Mouse (Mus musculus): ENCODE measurements around the gene Rnf186. TPM values are rescaled to one million over a fixed set of nuclear protein-coding genes. Genes with fewer than 3 reads are reported as not detected.

The Rnf186 gene
- 219 and 382 TPM in 2 replicates for polyA plus RNA-seq (2012; rRNA removed)

DNA sequence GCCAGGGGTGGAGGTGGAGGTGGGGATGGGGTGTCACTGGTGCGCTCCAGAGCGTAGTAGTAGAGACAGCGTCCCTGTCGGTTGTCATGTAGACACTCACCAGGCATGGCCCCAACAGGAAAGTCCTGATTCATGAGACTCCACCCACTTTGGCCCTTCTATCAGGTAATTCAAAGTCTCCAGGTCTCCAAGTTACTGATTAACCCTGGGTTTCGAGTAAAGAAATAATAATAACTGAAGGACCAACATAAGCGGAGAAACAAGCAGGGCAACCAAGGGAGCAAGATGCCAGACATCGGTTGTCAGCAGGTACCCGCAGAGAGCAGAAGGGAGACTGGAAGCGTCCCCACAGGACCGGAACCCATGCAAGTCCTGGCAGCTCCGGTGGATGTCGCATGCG lies at the start of gene Rnf186:
TSS of gene Rnf186 (plus strand) at position 247 of the 400 bp plus-strand sequence.
- DNase-seq (ENCODE audit: low read depth, low spot score): peak; percentile 99

DNA sequence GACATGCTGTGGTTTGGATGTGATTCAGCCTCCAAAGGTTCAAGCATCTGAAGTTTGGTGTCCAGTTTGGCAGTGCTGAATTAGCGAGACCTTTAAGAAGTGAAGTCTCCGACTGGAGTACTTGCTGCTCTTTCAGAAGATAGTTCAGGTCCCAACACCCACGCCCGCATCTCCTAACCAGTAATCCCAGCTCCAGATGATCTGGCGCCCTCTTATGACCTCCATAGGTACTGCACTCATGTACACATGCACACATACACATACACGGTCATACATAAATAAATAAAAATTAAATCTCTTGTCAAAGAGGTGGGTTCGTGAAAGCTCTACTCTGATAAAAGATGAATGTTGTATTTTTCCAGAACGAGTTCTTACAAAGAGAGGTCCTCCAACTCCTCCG lies 49.6 kb upstream of the Rnf186 start:
- WGBS: 88% methylated on average over 9 of the region's 9 CpGs
- DNase-seq (ENCODE audit: low read depth, low spot score): no peak

More for the DNA sequence above, at the start of gene Rnf186:
- WGBS: 35% methylated on average over 13 of the region's 13 CpGs

DNA sequence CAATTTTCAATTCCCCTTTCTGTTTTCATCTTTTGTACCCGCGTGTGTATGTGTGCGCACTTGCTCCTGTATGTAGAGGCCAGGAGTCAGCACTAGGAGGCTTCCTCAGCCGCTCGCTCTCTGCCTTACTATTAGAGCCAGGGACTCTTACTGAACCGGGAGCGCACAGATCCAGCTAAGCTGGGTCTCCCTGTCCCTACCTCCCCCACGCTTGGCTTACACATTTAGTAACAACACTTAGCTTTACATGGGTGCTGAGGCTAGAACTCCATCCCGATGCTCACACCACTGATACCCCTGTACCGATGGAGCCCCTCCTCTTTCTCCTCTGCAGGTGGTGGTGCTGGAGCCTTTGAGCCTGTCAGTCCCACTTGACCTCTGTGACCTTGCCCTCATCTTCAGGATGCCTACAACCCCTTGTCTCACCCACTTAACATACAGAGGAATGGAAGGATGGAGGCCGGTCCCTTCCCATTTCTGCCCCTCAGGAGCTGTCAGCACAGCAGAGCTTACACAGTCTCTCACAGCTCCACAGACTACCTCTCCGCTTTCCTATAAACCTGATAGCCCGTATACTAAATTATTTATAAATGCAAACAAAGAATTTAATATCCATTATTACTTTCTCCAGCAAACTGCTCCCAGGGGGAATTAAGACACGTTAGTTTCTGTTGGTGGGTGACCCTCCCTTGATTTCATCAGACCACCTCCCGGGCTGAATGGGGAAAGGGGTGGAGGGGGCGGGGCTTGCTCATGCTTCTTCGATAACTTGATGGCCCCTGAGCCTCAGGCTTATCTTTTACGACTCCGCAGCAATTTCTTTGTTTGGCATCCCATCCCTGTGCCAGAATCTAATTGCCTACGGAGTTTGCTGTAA lies 45.4 kb upstream of the Rnf186 start:
- WGBS: 35% methylated on average over 20 of the region's 20 CpGs
- DNase-seq (ENCODE audit: low read depth, low spot score): no peak

DNA sequence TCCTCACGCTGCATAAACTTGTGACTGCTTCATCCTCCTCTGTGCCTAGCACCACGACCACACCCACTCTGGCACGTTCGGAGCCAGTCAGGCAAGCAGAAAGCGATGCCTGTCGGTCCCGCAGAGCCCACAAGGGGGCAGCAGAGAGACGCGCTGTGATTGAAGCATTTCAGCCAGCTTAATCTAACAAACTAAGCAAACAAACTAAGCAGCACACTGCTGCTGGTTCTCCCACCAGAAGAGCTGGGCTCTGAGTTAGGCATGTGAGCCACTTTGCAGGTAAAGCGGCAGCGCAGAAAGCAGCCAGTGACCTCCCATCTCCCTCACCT lies 44.8 kb upstream of the Rnf186 start:
- under 1% methylated on average over 11 of the region's 11 CpGs for WGBS
- peak; percentile 98 for DNase-seq (ENCODE audit: low read depth, low spot score)

DNA sequence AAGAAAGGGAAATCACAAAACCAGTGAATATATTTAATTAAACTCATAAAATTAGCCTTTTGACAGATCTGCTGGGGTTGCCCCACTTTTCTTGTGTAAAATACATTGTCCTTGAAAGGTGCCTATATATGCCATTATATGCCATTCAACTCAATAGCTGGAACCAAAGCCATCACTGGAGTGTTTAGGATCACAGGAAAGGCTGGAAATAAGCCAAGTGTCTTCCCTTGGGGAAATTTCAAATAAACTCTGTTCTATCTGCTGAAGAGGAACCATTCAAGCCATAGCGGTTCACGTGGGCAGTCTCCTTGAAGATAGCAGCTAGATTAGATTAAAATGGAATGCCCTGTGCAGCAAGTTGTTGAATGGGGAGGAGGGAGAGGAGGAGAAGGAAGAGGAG lies 41.4 kb upstream of the Rnf186 start:
- WGBS: 62% methylated on average over 2 of the region's 2 CpGs

DNA sequence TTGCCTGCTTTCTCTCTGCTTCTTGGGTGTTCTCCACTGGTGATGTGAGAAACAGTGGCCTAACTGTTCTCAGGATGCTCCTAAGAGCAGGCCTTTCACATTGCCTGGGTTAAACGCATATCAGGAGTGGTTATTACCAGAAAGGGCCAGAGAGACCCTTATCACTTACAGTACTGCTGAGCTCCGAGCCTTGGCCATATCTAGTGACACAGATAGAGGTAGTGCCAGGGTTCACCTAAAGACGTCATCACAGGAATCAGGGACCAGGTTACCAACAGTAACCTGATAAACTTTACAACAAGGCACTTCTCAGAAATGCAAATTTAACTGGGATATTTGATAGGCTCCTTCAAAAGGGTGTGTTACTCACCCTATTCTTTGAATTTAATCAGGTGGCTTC lies 33.0 kb upstream of the Rnf186 start:
- no peak for DNase-seq (ENCODE audit: low read depth, low spot score)
- WGBS: 34% methylated on average over 3 of the region's 3 CpGs

More for the DNA sequence above, 41.4 kb upstream of the Rnf186 start:
- no peak for DNase-seq (ENCODE audit: low read depth, low spot score)

DNA sequence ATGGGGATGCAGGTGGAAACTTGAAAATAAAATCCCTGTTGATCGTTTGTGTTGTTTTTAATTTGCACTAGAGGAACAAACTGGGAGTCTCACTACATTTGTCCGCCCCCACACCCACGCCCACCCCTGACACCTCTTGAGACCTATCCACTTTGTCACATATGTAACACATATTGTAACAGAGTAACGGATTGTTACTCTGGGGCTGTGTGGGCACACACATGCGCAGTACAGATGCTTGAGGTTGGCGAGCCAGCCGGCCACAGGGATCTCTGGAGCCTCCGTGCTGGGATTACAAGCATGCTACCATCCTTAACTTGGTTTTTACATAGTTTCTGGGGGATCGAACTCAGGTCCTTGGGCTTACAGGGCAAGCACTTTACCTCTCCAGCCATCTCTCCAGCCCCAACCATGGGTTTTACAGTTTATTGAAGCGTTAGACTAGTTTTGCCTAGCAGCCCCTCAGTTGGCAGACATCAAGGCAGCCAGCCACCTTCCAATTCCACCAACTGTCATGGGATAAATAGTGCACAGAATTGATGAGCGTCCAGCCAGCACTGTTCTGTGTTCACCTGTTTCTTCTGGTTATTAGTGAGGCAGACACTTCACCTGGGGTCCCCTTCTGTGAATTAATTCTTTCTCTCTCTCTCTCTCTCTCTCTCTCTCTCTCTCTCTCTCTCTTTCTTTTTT lies 32.3 kb upstream of the Rnf186 start:
- 88% methylated on average over 11 of the region's 11 CpGs for WGBS
- DNase-seq (ENCODE audit: low read depth, low spot score): no peak

DNA sequence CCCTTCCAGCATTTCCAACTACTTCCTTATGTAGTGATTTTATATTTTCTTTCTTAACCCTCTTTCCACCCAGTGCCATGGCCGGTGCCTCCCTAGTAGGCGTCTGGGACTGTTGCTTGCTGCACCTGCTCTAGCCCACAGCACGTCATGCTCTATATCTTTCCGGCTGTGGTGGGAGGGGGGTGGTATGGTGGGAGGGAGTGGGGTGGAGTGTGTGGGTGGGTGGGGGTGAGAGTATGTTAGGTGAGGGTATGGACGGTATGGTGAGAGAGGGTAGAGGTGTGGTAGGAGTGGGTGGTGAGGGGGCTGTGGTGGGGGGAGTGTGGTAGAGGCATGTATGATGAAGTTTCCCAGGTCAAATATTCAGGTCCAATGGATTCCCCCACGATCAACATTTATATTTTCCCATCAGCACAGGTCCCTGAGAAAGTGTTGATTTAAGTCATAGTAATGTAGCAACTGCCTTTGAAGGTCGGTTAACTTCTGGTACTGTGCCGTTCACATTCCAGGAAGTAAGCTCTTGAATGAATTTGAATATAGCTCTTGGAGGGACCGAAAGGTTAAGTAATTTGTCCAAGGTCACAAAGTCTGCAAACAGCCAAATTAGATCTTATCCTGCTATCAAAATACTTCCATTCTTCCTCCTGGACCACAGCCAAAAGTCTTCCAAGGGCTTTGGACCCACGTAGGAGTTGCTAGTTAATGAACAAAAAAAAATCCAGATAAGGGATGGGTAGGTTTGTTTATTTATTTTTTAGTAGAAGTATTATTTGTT lies 28.2 kb upstream of the Rnf186 start:
- peak; percentile 96 for DNase-seq (ENCODE audit: low read depth, low spot score)
- WGBS: 20% methylated on average over 10 of the region's 10 CpGs

DNA sequence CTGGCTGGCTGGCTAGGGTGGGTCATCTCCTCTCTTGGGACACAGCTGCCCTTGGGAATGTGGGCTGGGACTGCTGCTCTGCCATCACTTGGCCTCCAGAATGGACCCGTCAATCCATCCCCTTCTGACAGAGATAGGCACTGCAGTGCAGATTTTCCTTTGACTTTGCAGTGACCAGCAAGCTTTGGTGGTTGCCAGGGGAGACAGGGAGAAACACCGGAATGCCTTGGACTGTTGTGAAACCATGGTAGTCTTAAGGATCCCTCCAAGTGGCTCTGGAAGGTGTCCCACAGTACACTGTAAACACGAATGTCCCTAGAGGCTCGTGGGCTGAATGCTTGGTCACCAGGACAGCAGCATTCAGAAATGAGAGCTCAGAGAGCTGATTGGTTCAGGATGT lies 27.4 kb upstream of the Rnf186 start:
- 14% methylated on average over 4 of the region's 4 CpGs for WGBS
- DNase-seq (ENCODE audit: low read depth, low spot score): no peak

DNA sequence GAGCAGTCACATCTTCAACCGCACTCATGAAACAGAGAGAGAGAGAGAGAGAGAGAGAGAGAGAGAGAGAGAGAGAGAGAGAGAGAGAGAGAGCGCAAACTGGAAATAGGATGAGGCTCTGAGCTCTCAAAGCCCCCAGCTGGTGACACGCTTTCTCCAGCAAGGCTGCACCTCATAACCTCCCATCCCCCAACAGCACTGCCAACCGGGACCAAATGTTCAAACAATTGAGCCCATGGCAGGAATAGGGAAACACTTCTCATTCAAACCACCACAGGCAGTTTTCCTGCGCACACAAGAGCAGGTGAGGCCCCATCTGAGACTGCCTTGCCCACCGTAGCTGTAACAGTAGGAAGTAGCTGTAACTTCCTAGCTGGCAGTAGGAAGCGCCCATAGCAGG lies 25.5 kb upstream of the Rnf186 start:
- WGBS: 16% methylated on average over 7 of the region's 7 CpGs
- no peak for DNase-seq (ENCODE audit: low read depth, low spot score)

DNA sequence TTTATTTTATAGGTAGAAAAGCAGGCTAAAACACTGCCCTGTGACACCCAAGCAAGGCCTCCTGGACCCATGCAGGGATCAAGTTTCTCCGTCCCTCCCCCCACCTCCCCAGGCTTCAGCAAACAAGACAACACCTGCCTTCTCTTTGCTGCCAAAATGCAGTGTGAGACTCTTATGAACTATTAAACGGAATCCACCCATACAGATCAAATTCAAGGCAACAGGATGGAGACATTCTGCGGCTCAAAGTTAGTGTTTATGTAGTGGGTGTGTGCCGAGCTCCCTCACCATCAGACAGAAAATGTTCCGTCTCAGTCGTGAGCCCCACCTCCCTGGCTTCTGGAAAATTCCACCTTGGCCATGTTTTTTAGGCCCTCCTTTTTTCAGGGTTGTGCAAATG lies 24.9 kb upstream of the Rnf186 start:
- DNase-seq (ENCODE audit: low read depth, low spot score): peak; percentile 74
- WGBS: 17% methylated on average over 6 of the region's 6 CpGs

DNA sequence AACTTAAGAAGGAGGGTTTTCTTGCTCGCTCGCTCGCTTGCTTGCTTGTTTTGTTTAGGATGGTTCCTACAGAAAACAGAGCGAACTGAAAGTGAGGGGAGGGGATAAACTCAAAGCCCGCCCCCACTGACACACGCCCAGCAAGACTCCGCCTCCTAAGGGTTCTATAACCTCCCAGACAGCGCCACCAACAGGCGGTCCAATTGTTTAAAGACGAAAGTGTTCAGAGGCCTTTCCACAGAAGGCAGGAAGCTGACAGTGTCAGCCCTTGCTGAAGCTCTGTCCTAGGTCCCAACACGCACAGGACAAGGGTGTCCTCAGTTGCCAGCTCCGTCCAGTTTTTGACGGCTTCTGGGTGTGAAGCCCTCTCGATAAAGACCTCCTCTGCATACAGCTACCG lies 23.2 kb upstream of the Rnf186 start:
- DNase-seq (ENCODE audit: low read depth, low spot score): peak; percentile 93

DNA sequence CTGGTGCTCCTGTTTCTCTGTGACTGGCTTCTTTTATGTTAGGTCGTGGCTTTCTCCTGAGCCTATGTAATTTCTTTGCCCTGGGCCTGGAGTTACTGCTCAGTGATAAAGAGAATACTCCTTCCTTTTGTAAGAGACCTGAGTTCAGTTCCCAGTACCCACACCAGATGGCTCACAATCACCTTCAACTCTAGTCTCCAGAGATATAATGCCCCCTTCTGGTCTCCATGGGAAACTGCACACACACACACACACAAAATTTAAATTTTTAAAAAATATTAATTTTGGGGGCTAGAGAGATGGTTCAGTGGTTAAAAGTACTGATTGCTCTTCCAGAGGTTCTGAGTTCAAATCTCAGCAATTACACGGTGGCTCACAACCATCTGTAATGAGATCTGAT lies 18.7 kb upstream of the Rnf186 start:
- WGBS: 93% methylated on average over 2 of the region's 2 CpGs

More for the DNA sequence above, 23.2 kb upstream of the Rnf186 start:
- 16% methylated on average over 15 of the region's 15 CpGs for WGBS

DNA sequence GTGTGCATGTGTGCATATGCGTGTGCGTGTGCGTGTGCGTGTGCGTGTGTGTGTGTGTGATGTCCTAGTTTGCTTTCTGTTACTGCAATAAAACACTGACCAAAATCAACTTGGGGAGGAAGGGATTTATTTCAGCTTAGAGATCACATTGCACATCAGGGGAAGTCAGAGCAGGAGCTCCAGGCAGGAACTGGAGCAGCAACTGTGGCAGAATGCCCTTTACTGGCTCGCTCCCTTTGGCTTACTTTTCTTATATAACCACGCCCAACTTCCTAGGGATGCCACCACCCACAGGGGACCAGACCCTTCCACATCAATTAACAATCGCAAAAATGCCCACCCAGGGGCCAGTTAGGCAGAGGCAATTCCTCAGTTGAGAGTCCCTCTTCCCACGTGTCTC lies 8.3 kb upstream of the Rnf186 start:
- DNase-seq (ENCODE audit: low read depth, low spot score): no peak
- WGBS: 88% methylated on average over 9 of the region's 9 CpGs

More for the DNA sequence above, 18.7 kb upstream of the Rnf186 start:
- no peak for DNase-seq (ENCODE audit: low read depth, low spot score)

DNA sequence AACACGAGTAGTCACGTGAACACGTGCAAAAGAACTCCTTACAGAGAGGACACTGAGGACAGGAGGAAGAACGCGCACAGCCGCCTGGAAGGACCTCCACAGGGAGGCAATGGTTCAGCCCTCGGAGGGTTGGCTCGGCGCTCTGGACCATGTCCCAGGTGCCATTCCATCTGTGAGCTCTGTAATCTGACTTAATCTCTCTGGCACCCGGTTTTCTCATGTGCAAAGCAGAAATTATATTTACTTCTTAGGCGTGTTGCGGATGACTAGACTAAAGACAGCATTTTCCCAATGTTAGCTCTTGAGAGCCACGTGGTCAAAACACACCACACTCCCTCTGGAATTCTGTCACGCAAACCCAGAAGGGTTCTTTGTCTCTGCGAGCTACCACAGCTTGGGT lies 7.8 kb upstream of the Rnf186 start:
- 61% methylated on average over 15 of the region's 15 CpGs for WGBS
- no peak for DNase-seq (ENCODE audit: low read depth, low spot score)

DNA sequence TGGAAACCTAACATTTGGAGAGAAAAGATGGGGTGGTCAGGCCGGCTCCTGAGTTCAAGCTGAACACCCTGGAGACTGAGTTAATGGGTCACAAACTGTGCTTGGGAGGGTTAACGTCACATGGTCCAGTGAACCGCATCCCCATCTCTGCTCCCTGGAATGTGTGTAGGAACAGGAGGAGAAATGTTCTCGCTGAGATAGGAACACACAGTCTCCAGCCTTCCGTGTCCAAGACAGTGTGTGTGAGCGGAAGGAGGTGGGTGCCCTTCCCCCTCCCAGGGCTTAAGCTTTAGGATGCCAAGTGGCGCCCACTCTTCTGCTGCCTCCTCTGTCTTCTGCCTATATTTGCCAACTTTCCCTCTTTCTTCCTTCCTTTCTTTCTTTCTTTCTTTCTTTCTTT lies 7.0 kb upstream of the Rnf186 start:
- 79% methylated on average over 7 of the region's 7 CpGs for WGBS
- DNase-seq (ENCODE audit: low read depth, low spot score): no peak

DNA sequence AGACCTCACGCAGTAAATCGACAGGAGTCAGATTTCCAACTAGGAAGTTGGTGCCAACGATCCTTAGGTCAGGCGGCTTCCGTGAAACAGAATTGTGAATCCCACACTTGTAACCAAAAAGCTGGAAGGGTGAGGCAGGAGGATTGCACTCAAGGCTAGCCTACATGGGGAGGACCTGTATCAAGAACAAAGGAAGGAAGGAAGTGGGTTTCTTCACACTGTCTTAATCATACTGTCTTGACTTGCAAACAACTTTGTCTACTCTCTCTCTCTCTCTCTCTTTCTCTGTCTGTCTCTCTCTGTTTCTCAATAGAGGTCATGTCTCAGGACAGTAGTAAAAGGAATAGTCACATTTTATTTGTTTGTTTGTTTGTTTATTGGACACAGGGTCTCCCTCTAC lies 4.2 kb upstream of the Rnf186 start:
- 84% methylated on average over 5 of the region's 5 CpGs for WGBS
- no peak for DNase-seq (ENCODE audit: low read depth, low spot score)

DNA sequence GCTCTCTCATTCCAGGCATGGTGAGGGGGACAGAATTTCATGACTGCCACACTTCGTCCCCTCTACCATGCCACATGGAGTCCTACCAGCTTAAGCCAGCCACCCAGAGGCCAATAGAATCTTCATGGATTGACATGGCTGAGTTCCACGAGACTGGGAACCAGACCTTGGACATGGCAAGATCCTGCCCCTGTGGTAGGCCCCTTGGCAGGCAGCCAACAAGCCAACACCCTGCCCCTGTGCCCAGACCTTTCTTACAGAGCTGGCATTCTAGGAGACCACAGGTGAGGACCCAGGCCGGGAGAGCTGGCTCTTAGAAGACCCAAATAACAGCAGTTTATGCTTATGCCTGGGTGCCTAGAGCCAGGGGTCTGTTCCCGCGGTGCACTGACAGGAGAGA lies 1.0 kb upstream of the Rnf186 start:
- 21% methylated on average over 5 of the region's 5 CpGs for WGBS
- no peak for DNase-seq (ENCODE audit: low read depth, low spot score)

DNA sequence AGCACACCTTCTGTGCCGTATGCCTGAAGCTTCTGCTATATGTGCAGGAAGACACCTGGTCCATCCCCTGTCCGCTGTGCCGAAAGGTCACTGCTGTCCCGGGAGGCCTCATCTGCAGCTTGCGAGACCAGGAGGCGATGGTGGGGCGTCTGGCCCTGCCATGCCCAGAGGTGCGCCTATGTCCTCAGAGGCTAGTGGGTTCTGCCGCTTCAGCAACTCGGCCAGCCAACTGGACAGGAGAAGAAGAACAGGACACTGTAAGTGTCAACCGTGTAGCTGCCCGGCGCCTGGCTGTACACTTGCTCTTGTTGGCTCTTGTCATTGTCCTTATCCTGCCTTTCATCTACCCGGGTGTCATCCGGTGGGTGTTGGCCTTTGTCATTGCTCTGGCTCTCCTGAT lies 573 bp downstream of the Rnf186 start:
- DNase-seq (ENCODE audit: low read depth, low spot score): no peak
- 24% methylated on average over 15 of the region's 15 CpGs for WGBS

DNA sequence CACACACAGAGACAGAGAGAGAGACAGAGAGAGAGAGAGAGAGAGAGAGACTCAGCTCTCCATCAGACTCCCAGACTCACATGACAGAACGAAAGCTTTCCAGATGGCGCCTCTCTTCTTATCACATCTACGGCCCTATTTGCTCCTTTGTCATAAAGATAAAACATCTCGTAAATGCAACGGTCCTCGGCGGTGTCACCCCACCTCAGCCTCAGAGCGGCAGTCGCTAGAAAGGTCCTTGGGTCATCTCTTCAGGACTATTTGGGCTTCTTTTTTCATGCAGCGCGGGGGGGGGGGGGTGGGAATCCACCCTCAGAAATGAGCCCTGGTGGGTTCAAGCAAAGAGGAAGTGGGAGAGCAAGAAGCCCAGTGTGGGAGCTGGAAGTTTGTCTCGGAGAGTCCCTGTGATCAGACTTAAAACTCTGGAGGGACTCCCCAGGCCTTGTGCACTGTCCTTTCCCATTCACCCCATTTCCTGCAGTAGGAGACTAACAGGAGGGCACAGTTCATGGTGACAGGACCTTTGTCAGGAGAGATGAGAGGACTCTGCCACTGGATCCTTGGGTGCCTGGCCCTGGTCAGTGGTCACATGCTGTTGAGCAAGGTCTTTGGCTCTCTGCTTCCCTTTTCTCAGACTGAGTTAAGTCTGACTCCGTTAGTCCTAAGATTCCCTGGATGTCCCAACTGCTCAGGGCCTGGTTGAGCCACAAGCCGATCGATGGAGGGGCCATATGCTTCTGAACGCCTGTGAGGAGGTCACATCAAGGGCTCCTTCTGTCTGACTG lies 2.1 kb downstream of the Rnf186 start:
- 24% methylated on average over 16 of the region's 16 CpGs for WGBS
- no peak for DNase-seq (ENCODE audit: low read depth, low spot score)

All from large intestine, adult 2 months (tissue).